Mouse (Mus musculus) ES-Bruce4 (cell line): ENCODE results near the gene Sv2c. TPM values are rescaled to one million over a fixed set of nuclear protein-coding genes. Genes with fewer than 3 reads are reported as not detected.

Experiments used
- H3K27ac ChIP-seq: 2 replicates; pipeline ENCODE4 v1.5.1; 2012; ENCODE audit warnings: low read length, inconsistent platforms; ENCODE audit not compliant: insufficient read depth
- H3K27me3 ChIP-seq: 2 replicates; pipeline ENCODE4 v1.6.1; 2012; ENCODE audit warnings: mild to moderate bottlenecking, low read length, inconsistent platforms; ENCODE audit not compliant: control insufficient read depth, poor library complexity, insufficient read depth, severe bottlenecking
- H3K36me3 ChIP-seq: 2 replicates; pipeline ENCODE4 v1.6.1; 2012; ENCODE audit warnings: inconsistent platforms, mild to moderate bottlenecking, low read length, moderate library complexity; ENCODE audit not compliant: control insufficient read depth, poor library complexity, insufficient read depth, severe bottlenecking
- H3K4me1 ChIP-seq: one replicate; pipeline ENCODE4 v1.8.1; 2011; ENCODE audit warnings: low read length; ENCODE audit not compliant: control insufficient read depth, insufficient read depth
- H3K4me3 ChIP-seq: 2 replicates; pipeline ENCODE4 v1.5.1; 2011; ENCODE audit warnings: low read depth, mild to moderate bottlenecking, low read length
- H3K9ac ChIP-seq: 2 replicates; pipeline ENCODE4 v1.6.1; 2012; ENCODE audit warnings: low read depth, mild to moderate bottlenecking, inconsistent platforms; ENCODE audit not compliant: poor library complexity, severe bottlenecking
- H3K9me3 ChIP-seq: replicated peaks from 2 replicates; pipeline ENCODE4 v1.6.1; 2012; ENCODE audit warnings: mild to moderate bottlenecking, low read length, inconsistent platforms; ENCODE audit not compliant: control insufficient read depth, poor library complexity, insufficient read depth, severe bottlenecking
- CTCF ChIP-seq: IDR thresholded peaks from one replicate; pipeline ENCODE4 v1.8.1; 2011; ENCODE audit warnings: low read depth, low read length
- EP300 ChIP-seq: IDR thresholded peaks from 2 replicates; pipeline ENCODE4 v1.6.1; 2011; ENCODE audit warnings: low read depth, low read length; ENCODE audit not compliant: insufficient read depth
- POLR2A ChIP-seq: IDR thresholded peaks from one replicate; pipeline ENCODE4 v1.8.1; 2011; ENCODE audit warnings: low read length; ENCODE audit not compliant: insufficient read depth
- polyA plus RNA-seq: library from polyadenylated mRNA; stranded (reverse); fragments of >200 nt; gene quantifications from 2 replicates; pipeline ENCODE4 v1.2.4, GENCODE M21; 2011; ENCODE audit warnings: low read depth; ENCODE audit not compliant: missing spikeins, insufficient read depth, insufficient read length

Sv2c gene
- polyA plus RNA-seq = 0.19 TPM in 1 of 2 replicates, not detected in the other

GRCm38 (mm10) chr13:96132401-96132816, at the start of gene Sv2c:
Sv2c (minus strand) TSS chr13:96132577.
- Histone ChIP-seq H3K27me3 (peaks cover 20% of the 10 kb centered on the region), H3K36me3 (no peaks in the 10 kb centered on the region), H3K9ac (no peak within 1 kb of the TSS), H3K4me1 (no peaks in the 10 kb centered on the region), H3K4me3 (peak within 1 kb of the TSS; percentile 77), H3K27ac (no peak within 1 kb of the TSS), H3K9me3 (no peaks in the 10 kb centered on the region)
- TF ChIP-seq CTCF (no peak), EP300 (no peak), POLR2A (no peak)

- Histone ChIP-seq H3K27ac (no peak overlapping the region), H3K4me3 (no peak overlapping the region), H3K36me3 (no peaks in the 10 kb centered on the region), H3K27me3 (no peaks in the 10 kb centered on the region), H3K4me1 (no peaks in the 10 kb centered on the region), H3K9ac (no peak overlapping the region), H3K9me3 (no peaks in the 10 kb centered on the region)
- no peak for TF ChIP-seq CTCF
- TF ChIP-seq POLR2A = no peak
- no peak for TF ChIP-seq EP300
These were observed 48.3 kb upstream of the Sv2c start for GRCm38 (mm10) chr13:96180671-96181161.

- no peak overlapping the region for H3K4me3 ChIP-seq
- H3K27me3 ChIP-seq = no peaks in the 10 kb centered on the region
- no peak for TF ChIP-seq POLR2A
- no peak for TF ChIP-seq EP300
- no peak for TF ChIP-seq CTCF
- no peak overlapping the region for H3K9ac ChIP-seq
- no peaks in the 10 kb centered on the region for H3K36me3 ChIP-seq
- H3K27ac ChIP-seq = no peak overlapping the region
- no peaks in the 10 kb centered on the region for H3K9me3 ChIP-seq
- H3K4me1 ChIP-seq = no peaks in the 10 kb centered on the region
These were observed 43.3 kb upstream of the Sv2c start for GRCm38 (mm10) chr13:96175591-96176212.

GRCm38 (mm10) chr13:96173686-96174085, 41.3 kb upstream of the Sv2c start:
- H3K4me1 ChIP-seq = no peaks in the 10 kb centered on the region
- no peaks in the 10 kb centered on the region for H3K36me3 ChIP-seq
- no peak overlapping the region for H3K4me3 ChIP-seq
- H3K27ac ChIP-seq = no peak overlapping the region
- no peaks in the 10 kb centered on the region for H3K27me3 ChIP-seq
- H3K9me3 ChIP-seq = no peaks in the 10 kb centered on the region
- TF ChIP-seq EP300 = no peak
- TF ChIP-seq POLR2A = no peak
- no peak for TF ChIP-seq CTCF
- no peak overlapping the region for H3K9ac ChIP-seq

GRCm38 (mm10) chr13:96172290-96172689, 39.9 kb upstream of the Sv2c start:
- no peak overlapping the region for H3K9ac ChIP-seq
- no peak overlapping the region for H3K4me3 ChIP-seq
- H3K4me1 ChIP-seq = no peaks in the 10 kb centered on the region
- no peak for TF ChIP-seq CTCF
- TF ChIP-seq POLR2A = no peak
- TF ChIP-seq EP300 = no peak
- H3K27me3 ChIP-seq = no peaks in the 10 kb centered on the region
- no peak overlapping the region for H3K27ac ChIP-seq
- H3K9me3 ChIP-seq = no peaks in the 10 kb centered on the region
- H3K36me3 ChIP-seq = no peaks in the 10 kb centered on the region

GRCm38 (mm10) chr13:96168991-96169665, 36.8 kb upstream of the Sv2c start:
- no peaks in the 10 kb centered on the region for H3K4me1 ChIP-seq
- no peak overlapping the region for H3K9ac ChIP-seq
- no peak overlapping the region for H3K27ac ChIP-seq
- H3K36me3 ChIP-seq = no peaks in the 10 kb centered on the region
- no peak for TF ChIP-seq POLR2A
- TF ChIP-seq EP300 = no peak
- TF ChIP-seq CTCF = no peak
- H3K27me3 ChIP-seq = no peaks in the 10 kb centered on the region
- H3K9me3 ChIP-seq = no peaks in the 10 kb centered on the region
- no peak overlapping the region for H3K4me3 ChIP-seq
